In genomic region chr6:56732545-56732944, GRCm38 (mm10) we compare ENCODE assay signal across 20 mouse cellular contexts. TPM values are rescaled to one million over a fixed set of nuclear protein-coding genes. Genes with fewer than 3 reads are reported as not detected.
DNase-seq lines count a peak whose midpoint lies in the region; ATAC-seq and TF ChIP-seq lines count a peak whose summit lies in the region.
"Had no signal": no experiment of that assay in that cellular context is flagged by ENCODE, and none has a peak within 500 bp of the region (broad histone marks: within the 10 kb centered on the region; RNA-seq: fewer than 3 reads in every experiment).

No protein-coding gene starts in this region.

- TF ChIP-seq CTCF in brain, embryonic 14.5 days (IDR thresholded peaks at IDR 0.05; ENCODE audit: borderline replicate concordance, extremely low read depth, insufficient read depth, insufficient read length) = no peak

- no peaks in the 10 kb centered on the region for H3K9me3 ChIP-seq in forebrain, embryonic 15.5 days
- no peaks in the 10 kb centered on the region for H3K9me3 ChIP-seq in forebrain, embryonic 10.5 days
- no peaks in the 10 kb centered on the region for H3K9me3 ChIP-seq in forebrain, embryonic 16.5 days (ENCODE audit: control insufficient read depth, low read length)
- H3K9me3 ChIP-seq: embryonic facial prominence, embryonic 13.5 days; heart, embryonic 13.5 days; hindbrain, embryonic 12.5 days had no signal

- H3K4me3 ChIP-seq in forebrain, embryonic 15.5 days = no peak overlapping the region
- H3K4me3 ChIP-seq in forebrain, embryonic 10.5 days = no peak overlapping the region
- H3K4me3 ChIP-seq in forebrain, embryonic 16.5 days (replicated peaks; ENCODE audit: low read length) = no peak overlapping the region
- H3K4me3 ChIP-seq: embryonic facial prominence, embryonic 13.5 days; heart, embryonic 13.5 days; hindbrain, embryonic 12.5 days had no signal

- H3K9ac ChIP-seq in forebrain, embryonic 15.5 days (replicated peaks) = no peak overlapping the region
- no peak overlapping the region for H3K9ac ChIP-seq in forebrain, embryonic 16.5 days (replicated peaks; ENCODE audit: low read depth, low read length)
- H3K9ac ChIP-seq: embryonic facial prominence, embryonic 13.5 days; heart, embryonic 13.5 days; hindbrain, embryonic 12.5 days had no signal

- no peak for DNase-seq in forebrain, embryonic 10.5 days (ENCODE audit: extremely low spot score, low spot score)
- DNase-seq in layer of hippocampus, postnatal 36 days = peak; percentile 14 to 17
- DNase-seq in layer of hippocampus, postnatal 25 days (ENCODE audit: extremely low spot score in 1 of 2, low spot score in 1 of 2) = no peak
- peak; percentile 64 for DNase-seq in brain, embryonic 14.5 days (ENCODE audit: low read depth)
- no peak for DNase-seq in lung, postnatal 25 days (ENCODE audit: low spot score)
- DNase-seq: adrenal gland, adult 2 months; adrenal gland, postnatal 25 days; cerebellum, adult 11-12 months; cerebellum, adult 9-11 months; gastrocnemius, postnatal 36 days; heart, adult 11 months; heart, postnatal 4 days had no signal

- no peak overlapping the region for H3K27ac ChIP-seq in forebrain, embryonic 15.5 days (replicated peaks)
- no peak overlapping the region for H3K27ac ChIP-seq in forebrain, embryonic 10.5 days
- no peak overlapping the region for H3K27ac ChIP-seq in forebrain, embryonic 16.5 days (ENCODE audit: low read length)
- H3K27ac ChIP-seq: embryonic facial prominence, embryonic 13.5 days; heart, embryonic 13.5 days; hindbrain, embryonic 12.5 days had no signal

- WGBS in forebrain, embryonic 15.5 days = 54% methylated on average over 2 of the region's 2 CpGs
- WGBS in forebrain, embryonic 10.5 days = 85% methylated on average over 2 of the region's 2 CpGs
- WGBS in forebrain, embryonic 16.5 days = 64% methylated on average over 2 of the region's 2 CpGs

- H3K4me1 ChIP-seq in forebrain, embryonic 15.5 days = no peaks in the 10 kb centered on the region
- no peaks in the 10 kb centered on the region for H3K4me1 ChIP-seq in forebrain, embryonic 10.5 days
- no peaks in the 10 kb centered on the region for H3K4me1 ChIP-seq in forebrain, embryonic 16.5 days (replicated peaks; ENCODE audit: control insufficient read depth, insufficient read depth, low read length)
- H3K4me1 ChIP-seq: embryonic facial prominence, embryonic 13.5 days; heart, embryonic 13.5 days; hindbrain, embryonic 12.5 days had no signal

- H3K36me3 ChIP-seq in forebrain, embryonic 15.5 days = peaks cover 78% of the 10 kb centered on the region
- H3K36me3 ChIP-seq in forebrain, embryonic 10.5 days (replicated peaks) = peaks cover 87% of the 10 kb centered on the region
- H3K36me3 ChIP-seq in forebrain, embryonic 16.5 days (ENCODE audit: control insufficient read depth, insufficient read depth) = peaks cover 44% of the 10 kb centered on the region

- no peak for TF ChIP-seq POLR2A in brain, embryonic 14.5 days (IDR thresholded peaks at IDR 0.05; ENCODE audit: borderline replicate concordance, extremely low read depth, insufficient read depth, insufficient read length, poor library complexity, severe bottlenecking)

- ATAC-seq in forebrain, embryonic 15.5 days (replicated peaks) = 0 out of 2 replicates have a peak, but pooled peaks have one; percentile 46
- ATAC-seq in forebrain, embryonic 16.5 days = peak; percentile 54; the same call in 1 of the 2 replicates
- ATAC-seq: hindbrain, embryonic 16.5 days; inflammation-experienced regulatory T-cells, adult 6 months; intestine, postnatal 0 days had no signal

- no peak overlapping the region for H3K4me2 ChIP-seq in forebrain, embryonic 15.5 days (replicated peaks)
- no peak overlapping the region for H3K4me2 ChIP-seq in forebrain, embryonic 16.5 days (ENCODE audit: low read length)
- H3K4me2 ChIP-seq: embryonic facial prominence, embryonic 13.5 days; heart, embryonic 13.5 days; hindbrain, embryonic 12.5 days had no signal

- H3K27me3 ChIP-seq in forebrain, embryonic 15.5 days = no peaks in the 10 kb centered on the region
- H3K27me3 ChIP-seq in forebrain, embryonic 10.5 days (ENCODE audit: poor library complexity, severe bottlenecking) = no peaks in the 10 kb centered on the region
- H3K27me3 ChIP-seq in forebrain, embryonic 16.5 days (replicated peaks; ENCODE audit: control insufficient read depth, insufficient read depth, low read length) = no peaks in the 10 kb centered on the region
- H3K27me3 ChIP-seq: embryonic facial prominence, embryonic 13.5 days; heart, embryonic 13.5 days; hindbrain, embryonic 12.5 days had no signal

RNA-seq across cellular contexts. Expression of gene Avl9, which starts 17.8 kb away (rescaled TPM):
- polyA plus RNA-seq in forebrain, embryonic 15.5 days (2015; fragmentation: Nextera tagmentation; extraction: Ambion mirVana) = 39.0 and 39.2 TPM in 2 replicates
- polyA plus RNA-seq in forebrain, embryonic 10.5 days (2016; fragmentation: Nextera tagmentation; extraction: Ambion mirVana) = 15.3 and 16.8 TPM in 2 replicates
- total RNA-seq in layer of hippocampus, postnatal 36 days (2021) = 10 to 100 TPM; 43.0 to 48.0 TPM
- total RNA-seq in layer of hippocampus, postnatal 25 days (2021) = 10 to 100 TPM; 40.4 to 42.1 TPM
- polyA plus RNA-seq in brain, embryonic 14.5 days (2012; rRNA removed) = 30.3 and 34.6 TPM in 2 replicates
- 40.3 and 45.8 TPM in 2 replicates for polyA plus RNA-seq in forebrain, embryonic 16.5 days (2015; fragmentation: Nextera tagmentation; extraction: Ambion mirVana)

RNA-seq across cellular contexts. Expression of gene Lsm5, which starts 28.0 kb away (rescaled TPM):
- polyA plus RNA-seq in forebrain, embryonic 15.5 days (2015; fragmentation: Nextera tagmentation; extraction: Ambion mirVana) = 95.2 and 109 TPM in 2 replicates
- polyA plus RNA-seq in forebrain, embryonic 10.5 days (2016; fragmentation: Nextera tagmentation; extraction: Ambion mirVana) = 224 and 231 TPM in 2 replicates
- total RNA-seq in layer of hippocampus, postnatal 36 days (2021) = 10 to 100 TPM; 12.5 to 15.9 TPM
- total RNA-seq in layer of hippocampus, postnatal 25 days (2021) = 10 to 100 TPM; 18.3 to 18.5 TPM
- 67.5 and 76.0 TPM in 2 replicates for polyA plus RNA-seq in brain, embryonic 14.5 days (2012; rRNA removed)
- 82.1 and 85.1 TPM in 2 replicates for polyA plus RNA-seq in forebrain, embryonic 16.5 days (2015; fragmentation: Nextera tagmentation; extraction: Ambion mirVana)

Comparison
In these comparisons a context has a peak if more than half of its experiments do, and no peak if none do; other contexts are left out.
1. DNase-seq: peak in layer of hippocampus, postnatal 36 days (2 of 2) and brain, embryonic 14.5 days (single experiment); none in forebrain, embryonic 10.5 days (single experiment), layer of hippocampus, postnatal 25 days (0 of 2) and lung, postnatal 25 days (single experiment).